Mouse (Mus musculus) liver, postnatal 0 days (tissue): ENCODE data around the gene Pfn1.

ENCODE experiments used
- CTCF ChIP-seq: sonication (generic); IDR thresholded peaks from 2 replicates; pipeline ENCODE4 v1.5.1; 2016; ENCODE audit warnings: antibody characterized with exemption, low read depth
- EP300 ChIP-seq: IDR thresholded peaks from 2 replicates; pipeline ENCODE4 v1.6.1; 2016; ENCODE audit warnings: antibody characterized with exemption, low read depth, mild to moderate bottlenecking

DNA sequence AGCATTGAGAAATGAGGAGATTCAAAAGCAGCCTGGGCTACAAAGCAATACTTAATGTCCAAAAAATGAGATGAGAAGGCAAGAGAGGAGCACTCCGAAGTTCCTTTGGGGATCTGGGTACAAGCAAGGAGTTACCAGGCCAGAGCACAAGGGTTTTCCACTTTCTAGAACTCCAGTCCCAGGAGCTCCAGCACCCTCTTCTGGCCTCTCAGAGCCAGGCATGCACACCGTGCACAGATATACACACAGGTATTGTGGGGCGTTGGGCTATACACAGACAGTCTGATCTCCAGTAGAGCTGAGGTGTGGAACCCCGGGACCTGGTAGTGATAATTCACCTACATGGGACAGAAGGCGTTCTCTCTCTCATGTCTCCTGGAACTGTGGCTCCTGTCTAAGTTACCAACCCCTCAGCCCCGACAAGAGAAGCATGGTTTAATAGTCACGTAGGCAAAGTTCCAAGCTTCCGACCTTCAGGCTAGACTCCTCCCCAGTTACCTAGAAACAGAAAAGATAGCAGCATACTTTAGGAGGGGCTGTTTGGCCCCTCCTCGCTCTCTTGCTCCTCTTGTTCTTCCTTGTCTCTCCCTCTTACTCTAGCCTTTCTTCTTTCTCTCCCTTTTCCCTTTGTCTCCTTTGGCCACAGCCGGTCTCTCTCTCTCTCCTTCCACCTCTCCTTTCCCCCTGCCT, 31.2 kb downstream of the Pfn1 start:
- TF ChIP-seq CTCF: peak; percentile 49
- no peak for TF ChIP-seq EP300
